Mouse (Mus musculus) limb, embryonic 12.5 days (tissue): ENCODE results near the gene Ddx23. TPM values are rescaled to one million over a fixed set of nuclear protein-coding genes. Genes with fewer than 3 reads are reported as not detected.
A peak's percentile ranks its signal among the peaks of the same experiment; 100 is the strongest.

Source experiments
- ATAC-seq: fragments of 200-750 bp; cut with Nextera tagmentation; 2 replicates; pipeline ENCODE4 v1.8.0; 2017; ENCODE audit warnings: low read depth, moderate TSS enrichment; ENCODE audit not compliant: insufficient number of reproducible peaks, insufficient read depth, low FRiP score, low TSS enrichment
- H3K27ac ChIP-seq: fragments of 300-500 bp; sonication (generic); 2 replicates; pipeline ENCODE4 v1.5.1; 2016; ENCODE audit warnings: mild to moderate bottlenecking, moderate library complexity
- H3K27me3 ChIP-seq: fragments of 300-500 bp; sonication (generic); 2 replicates; pipeline ENCODE4 v1.6.1; 2016; ENCODE audit warnings: mild to moderate bottlenecking, moderate library complexity
- H3K36me3 ChIP-seq: fragments of 300-500 bp; sonication (generic); 2 replicates; pipeline ENCODE4 v1.6.1; 2016; ENCODE audit warnings: mild to moderate bottlenecking, moderate library complexity
- H3K4me1 ChIP-seq: fragments of 300-500 bp; sonication (generic); replicated peaks from 2 replicates; pipeline ENCODE4 v1.6.1; 2016
- H3K4me2 ChIP-seq: fragments of 300-500 bp; sonication (generic); 2 replicates; pipeline ENCODE4 v1.6.1; 2016; ENCODE audit warnings: mild to moderate bottlenecking, moderate library complexity
- H3K4me3 ChIP-seq: fragments of 300-500 bp; sonication (generic); replicated peaks from 2 replicates; pipeline ENCODE4 v1.5.1; 2016; ENCODE audit warnings: mild to moderate bottlenecking
- H3K9ac ChIP-seq: fragments of 300-500 bp; sonication (generic); replicated peaks from 2 replicates; pipeline ENCODE4 v1.6.1; 2016; ENCODE audit warnings: mild to moderate bottlenecking, moderate library complexity
- H3K9me3 ChIP-seq: fragments of 300-500 bp; sonication (generic); 2 replicates; pipeline ENCODE4 v1.6.1; 2016; ENCODE audit warnings: mild to moderate bottlenecking, moderate library complexity
- WGBS: fragments of 180-500 bp; shearing (Covaris S2); methylation state at CpG from one replicate; pipeline ENCODE4 v1.1.7; 2016; 5-methylcytosine and 5-hydroxymethylcytosine counted together
- polyA plus RNA-seq: library from polyadenylated mRNA; unstranded; fragments of >200 nt; fragmentation: Nextera tagmentation; extraction: Ambion mirVana; gene quantifications from 2 replicates; pipeline ENCODE4 v1.2.1, GENCODE M21; 2016

The Ddx23 gene
- polyA plus RNA-seq, result 24.5 and 31.5 TPM in 2 replicates

DNA sequence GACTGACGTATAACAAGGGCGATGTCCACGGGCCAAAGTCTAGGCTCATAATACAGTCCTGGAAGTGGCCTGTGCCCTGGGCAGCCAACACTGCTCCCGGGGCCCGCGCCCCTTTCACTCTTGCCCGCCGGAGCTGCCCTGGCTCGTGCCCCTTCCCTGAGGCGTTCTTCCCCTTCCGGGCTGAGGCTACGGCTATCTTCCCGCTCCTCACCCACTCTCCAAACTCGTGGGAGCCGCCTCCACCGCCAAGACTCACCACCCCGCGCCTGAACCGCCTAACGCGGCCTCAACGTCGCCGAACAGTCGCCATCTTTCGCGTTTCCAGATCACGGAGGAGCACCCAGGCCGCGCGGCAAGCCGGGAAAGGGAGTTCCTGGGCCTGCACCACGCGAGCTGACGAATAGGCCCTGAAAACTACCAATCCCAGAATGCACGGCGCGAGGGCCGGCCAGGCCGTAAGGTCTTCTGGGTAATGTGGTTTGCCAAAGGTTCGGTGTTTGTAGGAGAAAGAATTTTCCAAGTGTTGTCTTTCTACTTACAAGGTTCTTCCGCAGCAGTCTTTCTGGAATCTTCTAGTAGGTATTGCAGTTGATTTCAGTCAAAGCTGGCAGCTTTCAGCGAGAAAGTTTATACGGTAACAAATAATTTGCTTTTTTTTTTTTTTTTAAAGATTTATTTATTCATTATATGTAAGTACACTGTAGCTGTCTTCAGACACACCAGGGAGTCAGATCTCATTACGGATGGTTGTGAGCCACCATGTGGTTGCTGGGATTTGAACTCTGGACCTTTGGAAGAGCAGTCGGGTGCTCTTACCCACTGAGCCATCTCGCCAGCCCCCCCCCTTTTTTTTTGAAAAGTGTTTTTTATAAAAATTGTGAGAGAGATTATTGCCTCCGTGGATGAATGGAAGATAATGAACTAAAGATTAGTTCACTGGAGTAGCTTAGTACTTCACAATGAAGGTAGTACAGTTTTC lies at the start of gene Ddx23:
Gene Ddx23, minus strand, starts transcription at position 328 of the 979 bp plus-strand sequence.
- Histone ChIP-seq H3K27ac (peak within 1 kb of the TSS; percentile 89), H3K27me3 (no peaks in the 10 kb centered on the region), H3K9ac (peak within 1 kb of the TSS; percentile 82), H3K36me3 (peaks cover 24% of the 10 kb centered on the region), H3K9me3 (no peaks in the 10 kb centered on the region), H3K4me3 (peak within 1 kb of the TSS; percentile 68), H3K4me2 (peak within 1 kb of the TSS; percentile 77), H3K4me1 (peaks cover 11% of the 10 kb centered on the region)
- 5% methylated on average over 48 of the region's 48 CpGs for WGBS
- peak; percentile 97 for ATAC-seq

DNA sequence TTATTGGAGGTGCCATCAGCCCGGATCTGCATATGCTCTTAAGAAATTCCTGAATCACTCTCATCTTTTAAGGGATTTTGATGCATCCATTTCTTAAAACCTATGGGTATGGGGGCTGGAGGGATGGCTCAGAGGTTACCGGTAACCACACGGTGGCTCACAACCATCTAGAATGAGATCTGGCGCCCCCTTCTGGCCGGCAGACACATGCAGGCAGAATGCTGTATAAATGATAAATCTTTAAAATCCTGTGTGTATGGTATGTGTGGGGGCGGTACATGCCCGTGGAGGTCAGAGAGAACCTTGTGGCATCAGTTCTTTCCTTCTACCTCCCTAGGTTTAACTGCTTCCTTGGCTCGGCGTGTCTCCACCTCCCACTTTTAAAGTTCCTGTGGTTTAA lies 47.7 kb upstream of the Ddx23 start:
- ATAC-seq, result no peak
- H3K36me3 ChIP-seq, result no peaks in the 10 kb centered on the region
- no peak overlapping the region for H3K4me3 ChIP-seq
- H3K4me2 ChIP-seq, result no peak overlapping the region
- 14% methylated on average over 9 of the region's 9 CpGs for WGBS
- peaks cover 3% of the 10 kb centered on the region for H3K4me1 ChIP-seq
- H3K9me3 ChIP-seq, result no peaks in the 10 kb centered on the region
- peaks cover 21% of the 10 kb centered on the region; the same call in 1 of the 2 replicates for H3K27me3 ChIP-seq
- H3K27ac ChIP-seq, result no peak overlapping the region
- H3K9ac ChIP-seq, result no peak overlapping the region

DNA sequence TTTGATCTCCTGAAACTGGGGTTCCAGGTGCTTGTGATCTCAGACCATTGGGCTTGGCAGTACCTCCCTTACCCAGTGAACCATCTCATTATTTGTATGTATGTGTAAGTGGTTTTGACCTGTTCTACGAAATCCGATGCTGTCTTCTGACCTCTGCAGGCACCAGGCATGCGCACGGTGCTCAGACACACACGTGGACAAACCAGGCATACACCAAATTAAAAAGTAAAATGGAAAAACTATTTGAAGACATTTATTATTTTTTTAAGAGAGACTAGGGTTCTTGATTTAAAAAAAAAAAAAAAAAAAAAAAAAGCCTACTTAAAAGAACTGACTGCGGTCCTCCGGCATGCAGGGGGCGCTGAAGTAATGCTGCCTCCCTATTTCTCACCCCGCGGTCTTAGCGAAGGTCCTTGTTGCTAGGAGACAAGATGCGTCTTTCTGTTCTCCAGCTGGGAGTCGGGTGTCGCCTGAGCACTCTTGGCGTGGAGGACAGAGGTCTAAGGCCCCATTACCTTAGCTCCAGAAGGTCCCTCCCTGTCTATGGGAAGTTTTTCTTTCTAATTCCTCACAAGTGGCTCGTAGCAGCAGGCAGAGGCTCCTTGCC lies 45.2 kb upstream of the Ddx23 start, which contains the start of gene Ccdc65:
Gene Ccdc65, plus strand, starts transcription at position 442 of the 607 bp plus-strand sequence.
- peaks cover 45% of the 10 kb centered on the region for H3K27me3 ChIP-seq
- peaks cover 3% of the 10 kb centered on the region for H3K4me1 ChIP-seq
- ATAC-seq, result no peak
- peak within 1 kb of the TSS; percentile 59 for H3K4me2 ChIP-seq
- H3K36me3 ChIP-seq, result no peaks in the 10 kb centered on the region
- H3K9me3 ChIP-seq, result no peaks in the 10 kb centered on the region
- peak within 1 kb of the TSS; percentile 38 for H3K4me3 ChIP-seq
- 18% methylated on average over 16 of the region's 16 CpGs for WGBS
- H3K27ac ChIP-seq, result no peak within 1 kb of the TSS
- H3K9ac ChIP-seq, result 0 out of 2 replicates have a peak within 1 kb of the TSS, but pooled peaks have one; percentile 27

- peaks cover 75% of the 10 kb centered on the region for H3K27me3 ChIP-seq
- H3K4me1 ChIP-seq, result peaks cover 8% of the 10 kb centered on the region
- ATAC-seq, result no peak
- no peak overlapping the region for H3K27ac ChIP-seq
- H3K4me2 ChIP-seq, result no peak overlapping the region
- H3K9me3 ChIP-seq, result no peaks in the 10 kb centered on the region
- no peaks in the 10 kb centered on the region for H3K36me3 ChIP-seq
- no peak overlapping the region for H3K9ac ChIP-seq
- H3K4me3 ChIP-seq, result no peak overlapping the region
- WGBS, result 62% methylated on average over 9 of the region's 9 CpGs
Observed at GRCm38 (mm10) chr15:98704312-98704711, 41.6 kb upstream of the Ddx23 start.

DNA sequence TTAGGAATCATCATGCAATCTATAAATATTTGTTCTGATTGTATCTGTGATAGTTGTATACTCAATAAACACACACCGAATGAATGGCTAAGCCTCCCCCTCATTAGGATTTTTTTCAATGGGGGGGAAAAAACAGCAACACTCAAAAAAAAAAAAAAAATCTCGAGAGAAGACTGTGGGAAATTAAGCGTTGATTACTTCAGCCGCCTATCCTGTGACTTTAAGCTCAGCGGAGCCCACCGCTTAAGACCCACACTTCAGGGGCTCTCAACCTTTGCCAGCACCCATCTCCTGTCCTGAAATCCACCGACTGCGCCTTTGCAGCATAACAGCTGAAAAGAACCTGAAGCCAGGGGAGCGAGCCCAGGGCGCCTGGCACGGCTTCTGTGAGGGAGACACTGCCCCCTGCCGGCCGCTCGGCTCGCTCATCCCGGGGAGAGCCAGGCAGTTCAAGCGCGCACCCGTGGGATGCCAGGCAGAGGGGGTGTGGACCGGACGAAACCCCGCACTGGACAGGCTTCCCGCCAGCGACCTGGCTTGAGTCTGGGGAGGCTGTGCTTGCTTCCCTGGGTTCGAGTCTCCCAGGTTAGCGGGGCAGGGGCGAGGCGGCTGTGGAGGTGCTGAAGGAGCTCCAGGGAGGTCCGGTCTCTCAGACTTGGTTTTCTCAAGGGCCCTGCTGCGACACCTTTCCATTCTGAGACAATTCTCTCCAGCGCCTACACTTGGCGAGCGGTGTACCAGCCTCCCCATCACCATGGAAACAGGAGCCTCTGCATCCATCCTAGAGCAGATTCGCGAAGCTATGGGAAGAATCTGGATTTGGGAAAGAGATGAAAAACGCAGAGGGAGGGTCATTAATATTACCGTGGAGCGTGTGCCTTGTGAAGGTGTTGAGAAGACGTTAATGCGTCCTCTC lies 36.8 kb upstream of the Ddx23 start:
- H3K4me1 ChIP-seq, result peaks cover 6% of the 10 kb centered on the region
- H3K4me2 ChIP-seq, result peak overlapping the region; percentile 65
- H3K27me3 ChIP-seq, result peaks cover 67% of the 10 kb centered on the region
- H3K36me3 ChIP-seq, result no peaks in the 10 kb centered on the region
- H3K9ac ChIP-seq, result peak overlapping the region; percentile 34; the same call in 1 of the 2 replicates
- WGBS, result 6% methylated on average over 40 of the region's 40 CpGs
- 0 out of 2 replicates have a peak, but pooled peaks have one; percentile 66 for ATAC-seq
- H3K27ac ChIP-seq, result no peak overlapping the region
- H3K4me3 ChIP-seq, result peak overlapping the region; percentile 35
- no peaks in the 10 kb centered on the region for H3K9me3 ChIP-seq

DNA sequence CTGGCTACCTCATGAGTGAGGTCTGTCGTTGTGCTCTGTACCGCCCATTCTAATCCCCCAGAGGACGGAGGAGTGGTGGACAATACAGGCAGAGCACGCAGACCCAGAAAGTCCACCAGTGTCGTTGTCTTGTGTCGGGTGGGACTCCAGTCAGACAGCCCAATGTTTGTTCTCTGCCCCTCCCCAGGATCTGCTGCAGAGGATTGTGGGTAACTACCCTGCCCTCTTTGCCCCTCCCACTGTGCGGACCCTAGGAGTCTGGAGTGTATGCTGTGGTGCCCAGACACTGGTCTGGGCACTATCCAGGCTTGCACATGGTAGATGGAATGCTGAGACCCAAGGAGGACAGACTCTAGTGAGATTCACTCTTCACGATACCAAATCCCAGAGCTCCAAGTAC lies 33.5 kb upstream of the Ddx23 start:
- Histone ChIP-seq H3K27me3 (peaks cover 36% of the 10 kb centered on the region), H3K27ac (no peak overlapping the region), H3K4me1 (peaks cover 20% of the 10 kb centered on the region), H3K9me3 (no peaks in the 10 kb centered on the region), H3K4me2 (no peak overlapping the region; the same call in 1 of the 2 replicates), H3K36me3 (no peaks in the 10 kb centered on the region), H3K4me3 (no peak overlapping the region), H3K9ac (no peak overlapping the region)
- WGBS, result 57% methylated on average over 8 of the region's 8 CpGs
- ATAC-seq, result no peak

DNA sequence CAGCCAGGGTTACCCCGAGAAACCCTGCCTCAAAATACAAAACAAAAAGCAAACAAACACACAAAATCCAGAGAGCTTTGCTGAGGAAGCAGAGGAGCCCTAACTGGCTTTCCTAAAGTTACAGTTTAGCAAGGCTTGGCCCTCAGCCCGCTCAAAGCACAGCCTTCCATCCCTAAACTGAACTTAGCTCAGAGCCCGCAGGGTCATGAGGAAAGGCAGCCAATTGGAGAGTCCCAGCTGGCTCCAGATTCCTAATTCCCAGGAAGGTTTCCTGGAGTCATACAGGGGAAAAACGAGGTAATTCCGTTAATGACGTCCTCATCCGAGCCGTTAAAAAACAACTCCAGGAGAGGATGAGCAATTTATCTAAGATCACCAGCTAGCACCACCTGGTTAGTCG lies 33.0 kb upstream of the Ddx23 start:
- no peak overlapping the region for H3K9ac ChIP-seq
- no peak overlapping the region; the same call in 1 of the 2 replicates for H3K4me2 ChIP-seq

GRCm38 (mm10) chr15:98692171-98692715 lies 29.5 kb upstream of the Ddx23 start:
- H3K27ac ChIP-seq, result no peak overlapping the region
- no peak overlapping the region for H3K4me2 ChIP-seq
- H3K9ac ChIP-seq, result no peak overlapping the region
- no peaks in the 10 kb centered on the region for H3K36me3 ChIP-seq
- H3K9me3 ChIP-seq, result no peaks in the 10 kb centered on the region
- peaks cover 10% of the 10 kb centered on the region for H3K27me3 ChIP-seq
- no peak for ATAC-seq
- no peak overlapping the region for H3K4me3 ChIP-seq
- 52% methylated on average over 11 of the region's 11 CpGs for WGBS
- peaks cover 14% of the 10 kb centered on the region for H3K4me1 ChIP-seq

More for the DNA sequence above, 33.0 kb upstream of the Ddx23 start:
- Histone ChIP-seq H3K27me3 (peaks cover 32% of the 10 kb centered on the region), H3K27ac (no peak overlapping the region), H3K9me3 (no peaks in the 10 kb centered on the region), H3K4me3 (no peak overlapping the region), H3K4me1 (peaks cover 20% of the 10 kb centered on the region), H3K36me3 (no peaks in the 10 kb centered on the region)
- ATAC-seq, result no peak
- WGBS, result 44% methylated on average over 9 of the region's 9 CpGs

DNA sequence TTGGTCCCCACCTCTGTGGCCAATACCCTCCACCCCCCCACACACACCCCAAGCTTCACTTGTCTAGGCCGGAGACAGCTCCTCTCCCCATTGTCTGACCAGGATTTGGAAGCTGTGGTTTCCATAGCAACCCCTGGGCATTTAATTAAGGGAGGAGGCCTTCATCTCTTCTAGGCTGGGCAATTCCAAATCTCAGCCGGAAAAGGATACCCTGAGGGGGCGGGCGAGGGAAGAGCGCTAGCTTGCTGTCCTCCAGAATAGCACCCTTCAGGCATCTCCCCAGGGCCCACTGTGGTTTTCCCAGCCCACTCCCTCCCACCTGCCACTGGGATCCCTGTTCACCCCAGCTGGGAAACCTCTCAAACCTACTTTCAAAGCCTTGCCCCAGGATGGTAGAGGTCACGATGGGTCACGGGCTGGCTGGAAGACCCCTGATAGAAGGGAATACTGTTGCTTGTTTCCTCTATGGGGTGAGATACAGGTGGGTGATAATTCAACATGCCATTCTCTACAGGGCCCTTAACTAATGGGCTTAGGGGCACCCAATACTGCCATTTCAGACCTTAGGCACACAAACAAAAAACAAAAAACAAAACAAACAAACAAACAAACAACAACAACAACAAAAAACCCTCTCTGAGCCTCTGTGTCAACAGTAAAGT lies 28.9 kb upstream of the Ddx23 start:
- no peak overlapping the region for H3K9ac ChIP-seq
- no peak for ATAC-seq
- H3K27me3 ChIP-seq, result peaks cover 9% of the 10 kb centered on the region
- H3K27ac ChIP-seq, result no peak overlapping the region
- WGBS, result 53% methylated on average over 7 of the region's 7 CpGs
- no peak overlapping the region for H3K4me2 ChIP-seq
- no peaks in the 10 kb centered on the region for H3K9me3 ChIP-seq
- H3K36me3 ChIP-seq, result no peaks in the 10 kb centered on the region
- H3K4me3 ChIP-seq, result no peak overlapping the region
- peaks cover 14% of the 10 kb centered on the region for H3K4me1 ChIP-seq

DNA sequence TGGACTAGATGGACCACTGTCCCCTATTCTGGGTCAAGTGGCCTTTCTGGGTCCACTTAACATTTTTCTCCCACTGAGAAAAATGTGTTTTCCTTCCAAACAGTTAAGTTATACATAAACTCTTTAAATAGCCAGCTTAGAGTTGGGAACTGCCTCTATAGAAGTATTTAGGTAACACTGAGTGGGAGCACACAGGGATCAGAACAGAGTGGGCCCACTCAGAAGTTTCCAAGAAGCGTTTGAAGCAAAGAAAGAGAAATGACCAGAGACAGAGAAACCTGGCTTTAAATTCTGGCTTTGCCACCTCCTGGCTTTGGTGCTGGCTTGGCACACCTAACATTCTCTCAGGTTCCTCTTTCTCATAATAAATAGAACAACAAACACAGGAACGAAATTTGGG lies 27.0 kb upstream of the Ddx23 start:
- no peak overlapping the region for H3K4me3 ChIP-seq
- no peak for ATAC-seq
- 69% methylated on average over 2 of the region's 2 CpGs for WGBS
- no peak overlapping the region for H3K27ac ChIP-seq
- no peak overlapping the region for H3K4me2 ChIP-seq
- H3K27me3 ChIP-seq, result no peaks in the 10 kb centered on the region; the same call in 1 of the 2 replicates
- no peaks in the 10 kb centered on the region for H3K9me3 ChIP-seq
- H3K36me3 ChIP-seq, result no peaks in the 10 kb centered on the region
- H3K9ac ChIP-seq, result no peak overlapping the region
- H3K4me1 ChIP-seq, result peaks cover 14% of the 10 kb centered on the region
